Mouse (Mus musculus) central nervous system, embryonic 14 days (tissue): ENCODE results near the gene Acadsb. TPM values are rescaled to one million over a fixed set of nuclear protein-coding genes. Genes with fewer than 3 reads are reported as not detected.

ENCODE experiments used
- polyA plus RNA-seq: library from polyadenylated mRNA; depleted of rRNA; stranded (reverse); fragments of >200 nt; gene quantifications from 2 replicates; pipeline ENCODE4 v1.2.3, GENCODE M21; 2012; rRNA removed

Acadsb gene
- polyA plus RNA-seq, result 29.4 and 30.5 TPM in 2 replicates

GRCm38 (mm10) chr7:131410416-131411058 lies at the start of gene Acadsb, which contains the start of gene Ikzf5:
Gene Acadsb, plus strand, starts transcription at chr7:131410601.
Gene Ikzf5, minus strand, starts transcription at chr7:131410521.

GRCm38 (mm10) chr7:131362615-131363300 lies 47.6 kb upstream of the Acadsb start, which contains the start of gene 2310057M21Rik:
Gene 2310057M21Rik, minus strand, starts transcription at chr7:131362759.

GRCm38 (mm10) chr7:131370648-131371469 lies 39.5 kb upstream of the Acadsb start, which contains the start of gene Pstk:
Gene Pstk, plus strand, starts transcription at chr7:131371141.

Other genes starting within 250 kb of the Acadsb start
- under 0.01 TPM in 1 of 2 replicates, not detected in the other for gene 5430419D17Rik, start 236.2 kb upstream of the Acadsb start, polyA plus RNA-seq
- gene Cuzd1, start 88.3 kb upstream of the Acadsb start, polyA plus RNA-seq, result 0.04 TPM in 1 of 2 replicates, not detected in the other
- gene Fam24b, start 81.1 kb upstream of the Acadsb start, polyA plus RNA-seq, result 0.17 TPM in 1 of 2 replicates, not detected in the other
- not detected in 2 replicates for gene Fam24a, start 76.7 kb upstream of the Acadsb start, polyA plus RNA-seq
- gene 2310057M21Rik, start 47.8 kb upstream of the Acadsb start, polyA plus RNA-seq, result 11.9 and 14.6 TPM in 2 replicates
- 44.3 and 50.4 TPM in 2 replicates for gene Pstk, start 39.5 kb upstream of the Acadsb start, polyA plus RNA-seq
- 16.4 and 17.2 TPM in 2 replicates for gene Ikzf5, start 80 bp upstream of the Acadsb start, polyA plus RNA-seq
- gene Hmx3, start 132.3 kb downstream of the Acadsb start, polyA plus RNA-seq, result 2.4 and 2.7 TPM in 2 replicates
- 1.8 and 2.1 TPM in 2 replicates for gene Hmx2, start 138.2 kb downstream of the Acadsb start, polyA plus RNA-seq
- 159 and 166 TPM in 2 replicates for gene Bub3, start 149.6 kb downstream of the Acadsb start, polyA plus RNA-seq